Mouse (Mus musculus): ENCODE measurements around the gene Fbxo6.
"Not testable (repeated sequence)": the region's sequence is repeated elsewhere in the genome, so short reads cannot be mapped to it uniquely, and the experiment has no call there.

Gene Fbxo6

DNA sequence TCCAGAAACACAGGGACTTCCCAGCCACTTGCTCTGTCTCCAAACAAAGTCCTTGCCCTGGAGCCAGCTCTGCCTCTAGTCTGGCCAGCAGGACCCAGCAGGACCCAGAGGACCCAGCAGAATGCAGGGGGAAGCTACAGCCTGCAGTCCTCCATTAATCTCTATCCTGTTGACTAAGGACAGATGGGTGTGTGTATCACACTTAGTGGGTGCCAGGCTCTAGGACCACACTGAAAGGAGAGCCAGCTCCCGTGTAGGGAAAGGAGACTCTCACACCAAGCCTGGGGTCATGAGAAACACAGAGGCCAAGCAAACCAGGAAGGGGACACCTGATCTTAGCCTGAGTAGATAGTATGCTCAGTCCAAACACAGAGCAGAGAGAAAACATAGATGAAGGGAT lies 23.7 kb downstream of the Fbxo6 start:
- DNase-seq (ENCODE audit: inconsistent ontology term), result no peak

DNA sequence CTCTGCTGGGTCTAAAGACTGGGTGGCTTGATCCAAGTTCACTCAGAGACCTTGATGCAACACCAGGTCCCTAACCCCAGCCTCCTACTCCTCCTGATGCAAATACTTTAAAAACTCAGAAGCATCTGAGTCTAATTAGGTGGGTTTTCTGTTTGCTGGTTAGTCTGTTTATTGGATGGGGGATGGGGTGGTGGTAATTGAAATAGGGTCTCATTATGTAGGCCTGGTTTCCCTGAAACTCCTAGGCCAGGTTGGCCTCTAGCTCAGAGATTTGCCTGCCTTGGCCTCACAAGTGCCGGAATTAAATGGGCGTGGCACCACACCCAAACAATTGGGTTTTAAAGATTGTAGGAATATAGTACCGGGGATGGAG lies 29.3 kb downstream of the Fbxo6 start:
- no peak for DNase-seq (ENCODE audit: inconsistent ontology term)

DNA sequence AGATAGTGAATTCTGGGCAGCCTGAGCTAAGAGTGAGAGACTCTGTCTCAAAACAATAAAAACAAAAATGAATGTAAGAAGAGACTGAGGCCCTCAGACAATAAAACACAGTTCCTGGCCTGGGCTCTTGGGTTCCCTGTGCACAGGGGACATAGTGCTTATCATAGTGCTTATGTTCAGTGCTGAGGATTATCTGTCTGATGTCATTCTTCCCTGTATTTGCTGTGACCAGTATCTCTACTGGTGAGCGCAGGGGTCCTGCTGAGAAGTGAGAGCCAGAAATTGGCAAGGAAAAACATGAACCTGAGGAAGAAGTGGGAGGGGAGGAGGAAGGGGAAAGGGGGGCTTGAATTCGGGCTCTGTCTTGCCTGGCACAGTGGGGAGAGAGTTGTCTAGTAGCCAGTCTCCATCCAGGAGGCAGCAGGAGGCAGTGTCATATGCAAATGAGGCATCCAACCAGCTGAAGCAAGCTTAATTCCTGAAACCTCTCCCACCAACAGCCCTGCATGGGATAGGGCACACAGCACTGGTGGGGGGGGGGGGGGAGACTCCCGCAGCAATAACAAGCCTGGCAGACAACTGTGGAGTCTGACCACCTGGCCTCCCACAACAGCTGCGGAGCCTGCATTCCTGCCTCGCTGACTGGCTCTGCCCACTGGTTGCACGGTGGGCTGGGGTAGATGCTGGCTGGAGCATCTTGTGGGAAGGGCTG lies 29.8 kb downstream of the Fbxo6 start:
- DNase-seq (ENCODE audit: inconsistent ontology term), result no peak

DNA sequence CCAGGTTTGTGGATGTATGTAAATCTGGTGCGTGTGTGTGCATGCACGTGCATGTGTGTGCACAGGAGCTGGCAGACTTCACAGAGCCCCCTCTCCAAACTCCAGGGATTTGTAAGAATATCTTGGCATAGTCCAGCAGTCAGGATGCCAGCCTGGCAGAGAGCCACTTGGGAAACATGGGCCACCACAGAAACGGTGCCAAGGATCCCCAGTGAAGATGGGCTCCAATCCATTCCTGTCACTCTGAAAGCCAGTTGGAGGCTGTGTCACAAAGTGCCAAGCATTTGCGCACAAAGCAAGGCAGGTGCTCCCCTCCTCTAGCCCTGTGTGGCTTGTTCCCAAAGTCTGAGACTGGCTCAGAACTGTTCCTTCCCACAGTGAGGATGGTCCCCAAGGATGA lies 30.6 kb downstream of the Fbxo6 start:
- DNase-seq (ENCODE audit: inconsistent ontology term), result no peak

DNA sequence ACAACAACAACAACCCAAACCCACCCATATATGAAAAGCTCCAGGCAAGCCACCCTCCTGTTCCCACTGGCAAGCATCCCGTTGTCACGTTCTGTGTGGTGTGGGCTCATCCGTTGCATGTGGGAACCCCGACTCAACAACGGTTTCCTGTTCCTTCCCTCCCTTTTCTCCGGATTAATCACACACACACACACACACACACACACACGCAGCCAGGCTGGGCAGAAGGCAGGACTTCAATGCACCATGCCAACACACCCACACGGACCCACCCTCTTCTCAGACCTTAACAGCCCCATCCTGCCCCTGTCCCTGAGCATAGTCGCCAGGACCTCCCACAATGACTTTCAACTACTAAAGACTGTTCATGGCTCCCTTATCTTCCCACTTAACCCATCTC lies 31.4 kb downstream of the Fbxo6 start:
- no peak for DNase-seq (ENCODE audit: inconsistent ontology term)

DNA sequence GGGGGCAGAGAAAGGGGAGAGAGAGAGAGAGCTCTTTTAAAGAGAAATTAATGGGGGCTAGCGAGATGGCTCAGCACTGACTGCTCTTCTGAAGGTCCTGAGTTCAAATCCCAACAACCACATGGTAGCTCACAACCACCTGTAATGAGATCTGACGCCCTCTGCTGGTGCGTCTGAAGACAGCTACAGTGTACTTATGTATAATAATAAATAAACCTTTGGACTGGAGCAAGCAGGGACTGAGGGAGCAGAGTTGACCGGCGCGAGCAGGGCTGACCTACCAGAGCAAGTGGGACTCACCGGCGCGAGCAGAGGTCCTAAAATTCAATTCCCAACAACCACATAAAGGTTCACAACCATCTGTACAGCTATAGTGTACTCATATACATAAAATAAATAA lies 32.4 kb downstream of the Fbxo6 start:
- not testable (repeated sequence) for DNase-seq (ENCODE audit: inconsistent ontology term)

DNA sequence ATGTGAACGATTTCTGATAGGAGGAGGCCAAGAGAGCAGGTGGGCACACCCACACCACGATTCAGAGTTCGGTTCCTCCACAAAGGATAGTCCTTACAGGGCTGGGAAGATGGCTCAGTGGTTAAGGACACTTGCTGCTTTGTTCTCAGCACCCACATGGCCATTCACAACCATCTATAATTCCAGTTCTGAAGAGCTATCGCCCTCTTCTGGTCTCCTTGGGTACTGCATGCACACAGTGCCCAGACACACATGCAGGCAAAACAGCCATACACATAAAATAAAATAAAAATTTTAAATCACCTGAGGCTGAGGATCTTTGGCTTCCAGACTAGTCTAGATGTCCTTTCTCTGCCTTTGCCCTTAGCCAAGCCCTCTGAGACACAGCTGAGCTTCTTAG lies 34.5 kb downstream of the Fbxo6 start:
- DNase-seq (ENCODE audit: inconsistent ontology term), result no peak

DNA sequence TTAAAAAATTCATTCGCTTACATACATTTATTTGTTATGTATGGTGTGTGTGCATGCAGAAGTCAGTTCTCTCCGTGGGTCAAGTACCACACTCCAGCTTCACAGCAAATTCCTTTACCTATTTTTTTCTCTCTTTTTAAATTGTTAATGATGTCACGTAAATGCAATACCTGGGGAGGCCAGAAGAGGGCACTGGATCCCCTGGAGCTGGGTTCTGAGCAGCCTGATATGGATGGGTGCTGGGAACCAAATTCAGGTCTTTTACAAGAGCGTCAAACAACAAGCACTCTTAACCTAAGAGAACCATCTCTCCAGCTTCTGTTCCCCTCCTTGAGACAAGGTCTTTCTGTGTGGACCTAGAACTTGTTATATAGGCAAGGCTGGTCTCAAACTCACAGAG lies 35.3 kb downstream of the Fbxo6 start:
- no peak for DNase-seq (ENCODE audit: inconsistent ontology term)

DNA sequence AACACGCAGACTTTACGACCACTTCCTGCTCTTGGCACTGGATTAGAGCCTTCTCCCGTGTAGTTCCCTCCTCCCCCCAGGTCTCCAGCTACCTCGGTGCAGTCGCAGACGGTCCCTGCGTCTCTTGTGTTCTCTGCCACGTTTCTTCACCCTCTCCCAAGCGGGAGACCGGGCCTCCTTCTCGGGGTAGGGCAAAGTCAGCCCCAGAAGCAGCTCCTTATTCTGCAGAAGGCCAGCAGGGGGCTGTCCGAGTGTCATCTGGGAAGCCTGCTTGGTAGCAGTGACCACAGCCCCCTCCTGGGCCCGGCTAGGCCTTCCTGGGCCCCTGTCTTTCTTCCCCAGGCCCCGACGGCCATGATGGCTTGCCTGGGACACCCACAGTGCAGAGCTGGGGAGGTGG lies 36.5 kb downstream of the Fbxo6 start:
- peak; percentile 27 for DNase-seq (ENCODE audit: inconsistent ontology term)

DNA sequence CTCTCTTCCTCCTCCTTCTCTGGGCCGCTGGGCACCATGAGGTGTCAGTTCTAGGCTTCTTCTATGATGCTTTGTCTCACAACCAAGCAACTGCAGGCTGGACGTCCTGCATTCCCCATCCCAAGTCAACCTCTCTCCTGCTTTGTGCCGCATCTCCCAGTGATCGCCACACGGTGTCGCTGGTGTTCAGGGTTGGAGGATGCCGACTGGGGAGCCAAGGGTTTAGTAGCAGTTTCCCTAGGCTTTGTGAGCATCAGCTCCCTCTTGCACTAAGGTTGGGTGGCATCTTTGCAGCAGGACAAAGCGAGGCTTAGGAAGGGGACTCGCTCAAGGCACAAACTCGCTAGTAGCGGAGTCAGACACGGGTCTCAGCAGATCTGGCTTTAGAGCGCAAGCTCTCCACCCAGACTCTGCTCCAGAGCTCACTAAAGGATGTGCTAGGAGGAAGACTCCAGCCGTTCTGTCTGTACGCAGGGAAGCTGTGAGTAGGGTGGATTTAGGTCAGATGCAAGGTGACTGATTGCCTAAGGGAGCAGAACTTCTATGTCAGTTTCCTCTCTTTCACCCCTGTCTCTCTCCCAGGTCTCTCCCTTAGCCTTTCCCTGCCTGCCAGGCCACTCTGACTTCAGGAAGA lies 37.1 kb downstream of the Fbxo6 start:
- DNase-seq (ENCODE audit: inconsistent ontology term), result peak; percentile 85

DNA sequence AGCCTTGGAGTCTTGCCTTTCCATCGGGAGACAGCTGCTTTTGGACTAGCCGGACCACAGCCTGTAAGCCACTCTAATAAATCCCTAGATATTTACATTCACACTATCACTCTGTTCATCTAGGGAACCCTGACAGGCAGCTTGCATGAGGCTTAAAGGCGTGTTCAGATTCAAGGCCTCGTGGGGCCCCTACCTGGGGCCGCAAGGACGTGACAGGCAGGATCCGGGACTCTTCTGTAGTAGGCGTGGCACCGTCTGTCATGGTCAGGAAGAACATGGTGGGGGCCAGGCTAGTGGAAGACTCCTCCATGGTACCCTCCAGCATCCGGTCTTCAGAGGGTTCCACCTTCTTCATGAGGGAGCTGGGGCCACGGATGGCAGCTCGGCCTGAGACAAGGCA lies 39.4 kb downstream of the Fbxo6 start:
- DNase-seq (ENCODE audit: inconsistent ontology term), result no peak

DNA sequence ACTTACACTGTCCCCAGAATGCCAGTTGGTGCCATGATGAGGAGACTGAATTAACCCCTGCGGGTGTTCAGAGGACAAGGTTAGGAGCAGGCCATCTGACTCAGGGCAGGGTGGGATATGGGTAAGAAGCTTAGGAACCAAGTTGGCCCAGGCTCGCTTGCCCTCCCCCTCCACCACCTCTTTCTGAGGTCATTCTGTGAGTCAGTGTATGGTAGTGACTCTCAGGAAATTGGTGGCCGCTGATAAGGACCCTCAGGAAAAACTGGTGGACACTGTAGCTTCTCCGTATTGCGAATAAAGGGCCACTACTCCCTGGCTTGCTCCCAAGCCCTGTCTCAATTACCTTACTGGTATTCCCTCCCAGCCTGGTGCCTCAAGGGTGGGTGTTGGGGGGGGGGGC lies 42.7 kb downstream of the Fbxo6 start:
- DNase-seq (ENCODE audit: inconsistent ontology term), result no peak

DNA sequence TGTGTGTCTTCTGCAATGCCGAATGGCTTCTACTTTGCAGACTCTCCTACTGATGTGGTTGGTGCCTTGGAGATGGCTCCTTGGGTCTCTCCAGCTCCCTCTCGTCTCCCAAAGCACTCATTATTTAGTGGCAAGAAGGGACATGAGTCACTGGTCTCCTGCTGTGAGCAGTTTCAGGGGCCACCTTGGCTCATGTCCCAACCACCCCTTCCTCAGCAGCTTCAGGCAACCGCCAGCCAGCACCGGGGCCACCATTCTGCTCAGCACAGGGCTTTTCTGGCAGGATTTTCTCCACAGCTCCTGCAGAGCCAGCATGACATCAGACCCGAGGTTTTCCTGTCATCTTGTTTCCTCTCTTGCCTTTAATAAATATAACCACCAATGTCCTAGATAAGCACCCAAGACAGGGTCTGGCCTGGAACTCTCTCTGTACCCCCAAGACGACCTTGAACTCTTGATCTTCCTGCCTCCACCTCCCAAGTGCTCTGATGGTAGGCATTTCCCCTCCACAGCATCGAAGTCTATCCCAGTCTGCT lies 43.3 kb downstream of the Fbxo6 start:
- DNase-seq (ENCODE audit: inconsistent ontology term), result no peak

DNA sequence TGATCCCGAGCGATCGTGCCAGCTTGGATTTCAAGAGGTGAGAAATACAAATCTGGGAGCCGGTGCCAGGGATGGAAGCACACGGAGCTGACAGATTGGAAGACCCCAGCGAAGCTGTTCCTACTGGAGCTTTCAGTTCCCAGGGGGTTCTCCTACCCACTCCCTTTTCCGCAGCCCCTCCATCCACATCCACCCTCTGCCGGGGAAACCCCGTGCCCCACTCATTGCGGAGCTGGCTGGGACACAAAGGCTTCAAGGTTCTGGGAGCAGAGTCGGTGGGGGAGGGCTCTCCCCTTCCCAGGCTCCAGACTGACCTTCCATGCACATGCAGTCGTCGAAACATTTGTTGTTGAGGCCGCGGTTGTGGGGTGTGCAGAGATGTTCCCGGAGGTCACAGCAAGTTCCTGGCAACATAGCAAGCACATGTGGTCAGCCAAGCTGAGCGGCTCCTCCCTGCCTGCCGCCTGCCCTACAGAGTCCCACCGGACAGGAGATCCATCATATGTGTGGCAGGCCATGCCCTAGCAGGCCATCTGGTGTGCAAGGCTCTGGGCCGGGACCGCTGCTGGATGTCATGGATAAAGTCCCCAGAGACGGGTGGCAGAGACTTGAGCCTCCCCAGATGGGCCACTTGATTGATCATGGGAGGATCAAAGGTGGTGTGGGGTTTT lies 44.2 kb downstream of the Fbxo6 start:
- no peak for DNase-seq (ENCODE audit: inconsistent ontology term)

DNA sequence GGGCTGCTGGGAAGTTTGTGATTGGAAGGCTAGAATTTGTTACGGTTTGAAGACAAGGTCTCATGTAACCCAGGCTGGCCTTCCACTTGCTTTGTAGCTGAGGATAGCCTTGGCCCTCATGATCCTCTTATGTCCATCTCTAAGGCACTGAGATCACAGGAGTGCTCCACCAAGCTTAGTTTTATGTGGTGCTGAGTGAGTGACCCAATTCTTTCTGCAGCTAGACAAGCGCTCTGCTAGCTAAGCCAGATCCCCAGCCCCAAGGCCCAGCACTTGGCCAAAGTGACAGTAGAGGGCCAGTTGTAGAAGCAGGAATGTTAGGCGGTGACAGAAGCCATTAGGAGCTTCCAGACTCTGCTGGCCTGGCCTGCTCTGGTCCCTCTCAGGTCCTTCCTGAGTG lies 47.8 kb downstream of the Fbxo6 start:
- no peak for DNase-seq (ENCODE audit: inconsistent ontology term)

DNA sequence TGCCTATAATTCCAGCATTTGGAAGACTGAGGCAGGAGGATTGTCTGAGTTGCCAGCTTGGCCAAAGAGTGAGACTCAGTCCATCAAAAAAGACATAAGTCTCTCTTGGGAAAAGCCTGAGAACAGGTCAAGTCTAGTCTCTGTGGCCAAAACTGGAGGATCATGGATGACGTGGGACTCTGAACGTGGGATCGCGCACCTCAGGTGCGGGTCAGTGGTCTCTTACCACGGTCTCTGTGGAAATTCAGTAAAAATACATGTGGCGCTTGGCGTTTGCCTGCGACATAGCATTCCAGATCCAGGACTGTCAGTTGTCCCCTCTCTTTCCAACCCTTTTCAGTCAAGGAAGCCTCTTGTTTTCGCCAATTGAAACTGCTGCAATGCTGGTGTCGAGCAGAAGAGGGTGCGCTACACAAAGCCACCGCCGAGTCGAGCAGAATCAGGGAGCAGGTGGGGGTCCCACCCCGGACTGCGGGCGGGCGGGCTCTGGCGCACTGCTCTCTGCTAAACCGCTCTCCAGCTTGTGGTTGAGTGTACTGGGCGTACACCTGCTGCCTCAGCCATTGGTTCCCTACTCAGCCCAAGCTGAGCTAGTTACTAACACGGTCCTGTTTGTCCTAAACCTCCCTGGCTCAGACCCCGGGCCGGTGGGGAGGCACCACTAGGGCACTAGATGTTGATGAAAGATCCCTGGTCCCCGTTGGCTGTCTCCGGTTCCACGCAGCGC lies 50.0 kb downstream of the Fbxo6 start:
- DNase-seq (ENCODE audit: inconsistent ontology term), result peak; percentile 75

DNA sequence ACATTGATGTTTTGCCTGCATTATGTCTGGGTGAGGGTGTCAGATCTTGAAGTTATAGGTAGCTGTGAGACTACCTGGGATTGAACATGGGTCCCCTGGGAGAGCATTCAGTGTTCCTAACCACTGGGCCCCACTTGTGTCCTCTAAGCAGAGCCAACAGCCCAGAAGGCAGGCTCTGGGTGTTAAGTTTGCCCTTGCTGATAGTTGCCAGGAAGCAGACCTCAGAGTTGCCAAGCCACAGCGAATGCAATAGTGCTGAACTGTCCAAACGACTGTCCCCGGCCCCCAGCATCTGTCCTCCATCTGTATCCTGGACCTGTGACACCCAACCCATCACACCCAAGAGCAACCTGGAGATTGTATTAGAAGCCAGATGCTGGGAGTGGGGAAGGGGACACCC lies 53.3 kb downstream of the Fbxo6 start:
- DNase-seq (ENCODE audit: inconsistent ontology term), result no peak

DNA sequence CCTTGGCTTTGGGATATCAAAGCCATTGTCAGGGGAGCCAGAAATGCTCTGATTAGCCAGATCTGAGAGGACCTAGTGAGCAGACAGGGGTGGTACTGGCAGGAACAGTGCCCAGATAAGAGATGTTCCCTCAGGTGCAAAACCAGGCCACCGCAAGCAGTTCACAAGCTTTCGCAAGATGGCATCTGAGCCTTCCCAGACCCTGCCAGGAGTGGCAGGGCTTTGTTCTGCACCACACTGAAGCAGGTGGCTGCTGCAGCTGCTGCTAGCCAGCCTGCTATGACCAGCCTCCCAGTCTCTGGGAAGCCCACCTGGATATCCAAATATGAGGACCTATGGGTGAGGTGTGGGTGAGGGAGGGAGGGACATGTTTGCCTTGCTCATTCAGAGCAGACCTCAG lies 54.0 kb downstream of the Fbxo6 start:
- DNase-seq (ENCODE audit: inconsistent ontology term), result no peak
